Mouse (Mus musculus): ENCODE measurements around the gene Ssb.

Ssb gene

DNA sequence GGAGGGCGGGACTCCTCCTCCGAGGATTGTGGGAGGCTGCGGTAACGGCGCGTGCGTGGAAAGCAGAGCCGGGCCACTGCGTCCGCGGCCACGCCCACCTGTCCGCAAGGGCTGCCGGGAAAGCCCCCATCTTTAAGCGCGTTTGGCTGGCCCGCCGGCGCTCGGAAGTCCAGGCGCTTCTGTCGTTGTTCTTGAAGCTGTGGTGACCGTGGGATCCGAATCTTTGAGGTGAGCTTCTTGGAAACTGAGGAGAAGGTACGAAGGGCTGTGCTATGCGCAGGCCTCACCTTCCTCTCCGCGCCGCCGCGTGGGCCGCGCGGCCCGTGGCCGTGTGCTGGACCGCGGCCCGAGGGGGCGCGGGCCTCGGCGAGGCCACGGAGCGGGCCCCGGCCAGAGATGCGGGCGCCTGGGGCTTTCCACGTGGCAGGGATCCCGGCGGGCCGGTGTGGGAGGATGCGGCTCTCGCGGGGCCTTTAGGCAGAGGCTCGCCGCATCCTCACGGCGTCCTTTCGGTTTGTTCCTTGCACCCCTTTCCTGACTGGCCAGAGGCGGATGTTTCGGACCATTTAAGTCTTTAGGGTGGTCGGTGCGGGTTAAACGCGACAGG lies at the start of gene Ssb:
TSS of gene Ssb (plus strand) at position 78 of the 607 bp plus-strand sequence.
- DNase-seq (ENCODE audit: low spot score) = peak; percentile 88

DNA sequence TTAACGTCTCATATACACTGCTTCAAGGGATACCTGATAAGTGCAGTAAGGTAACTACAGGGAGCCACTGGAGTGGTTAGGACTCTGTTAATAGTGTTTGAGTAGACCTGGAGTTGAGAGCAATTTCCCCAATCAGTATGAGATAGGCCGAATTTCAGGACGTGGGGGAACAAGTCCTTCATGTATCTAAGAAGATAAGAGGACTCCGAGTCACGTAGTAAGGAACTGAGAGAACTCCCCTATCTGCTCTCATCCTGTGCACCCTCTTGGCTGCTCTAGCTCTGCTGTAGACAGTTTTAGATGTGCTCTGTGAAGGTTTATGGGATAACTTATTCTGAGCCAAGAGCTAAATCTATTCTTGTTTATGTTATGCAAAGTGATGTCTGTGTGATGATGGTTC lies 44.8 kb upstream of the Ssb start:
- DNase-seq (ENCODE audit: low spot score) = no peak

DNA sequence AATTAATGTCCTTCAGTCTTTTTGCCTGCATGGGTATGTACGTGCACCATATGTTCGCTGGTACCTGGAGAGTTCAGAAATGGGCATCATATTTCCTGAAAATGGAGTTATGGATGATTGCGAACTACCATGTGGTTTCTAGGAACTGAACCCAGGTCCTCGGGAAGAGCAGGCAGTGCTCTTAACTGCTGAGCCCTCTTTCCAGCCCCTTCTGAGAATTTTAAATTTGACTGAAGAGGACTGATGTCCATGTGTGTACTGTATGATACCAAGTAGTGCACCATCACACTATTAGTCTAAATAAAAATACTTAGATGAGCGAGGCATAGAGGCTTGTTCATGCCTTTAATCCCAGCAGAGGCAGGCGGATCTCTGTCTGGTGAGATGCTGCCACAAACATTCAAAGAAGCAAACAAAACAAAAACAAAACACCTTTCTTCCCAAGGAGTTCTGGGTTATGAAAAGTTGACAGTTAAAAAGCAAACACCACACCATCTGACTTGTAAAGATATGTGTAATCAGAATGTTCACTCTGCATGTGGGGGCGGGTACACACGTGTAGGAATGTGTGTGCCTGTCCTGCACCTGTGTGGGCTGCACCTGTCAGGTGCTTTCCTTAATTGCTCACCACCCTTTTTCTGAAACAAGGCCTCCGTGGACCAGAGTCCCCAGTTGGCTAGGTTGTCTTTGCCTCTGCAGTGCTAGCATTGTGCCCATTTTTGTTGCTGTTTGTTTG lies 42.8 kb upstream of the Ssb start:
- no peak for DNase-seq (ENCODE audit: low spot score)

DNA sequence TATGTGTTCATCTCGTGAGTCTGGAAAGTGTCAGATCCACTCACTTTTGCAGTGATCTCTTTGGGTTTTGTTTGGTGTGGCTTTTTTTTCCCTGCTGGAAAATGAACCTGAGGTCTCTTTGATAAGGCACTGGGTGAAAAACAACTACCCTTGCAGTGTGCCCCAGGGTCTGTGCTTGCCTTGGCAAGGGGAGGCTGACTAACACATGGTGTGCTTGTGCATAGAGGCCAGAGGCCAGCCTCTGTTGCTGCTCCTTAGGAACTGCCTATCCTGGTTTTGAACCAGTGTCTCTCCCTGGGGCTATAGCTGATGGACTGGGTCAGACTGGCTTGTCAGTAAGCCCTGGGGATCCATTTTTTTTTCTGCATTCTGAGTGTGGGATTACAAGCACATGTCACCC lies 41.2 kb upstream of the Ssb start:
- no peak for DNase-seq (ENCODE audit: low spot score)

DNA sequence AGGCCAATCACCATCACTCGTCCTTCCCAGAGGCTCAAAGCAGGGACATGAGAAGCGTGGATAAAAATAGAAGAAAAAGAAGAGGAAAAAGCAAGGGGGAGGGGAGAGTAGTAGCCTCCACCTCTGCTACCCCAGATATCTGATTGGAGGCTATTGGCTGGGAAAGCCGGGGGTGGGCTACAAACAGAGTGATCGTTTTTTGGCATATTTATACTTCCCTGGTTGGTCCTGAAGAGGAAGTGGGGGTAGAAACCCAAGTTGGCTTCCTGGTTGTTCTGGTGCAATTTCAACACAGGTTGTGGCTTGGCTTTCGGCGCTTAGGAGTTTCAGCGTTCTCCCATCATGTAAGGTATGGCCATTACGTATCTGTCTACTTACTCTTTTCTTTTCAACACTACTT lies 39.7 kb upstream of the Ssb start, which contains the start of gene Klhl23:
TSS of gene Klhl23 (plus strand) at position 234 of the 400 bp plus-strand sequence.
- peak; percentile 15 for DNase-seq (ENCODE audit: low spot score)

DNA sequence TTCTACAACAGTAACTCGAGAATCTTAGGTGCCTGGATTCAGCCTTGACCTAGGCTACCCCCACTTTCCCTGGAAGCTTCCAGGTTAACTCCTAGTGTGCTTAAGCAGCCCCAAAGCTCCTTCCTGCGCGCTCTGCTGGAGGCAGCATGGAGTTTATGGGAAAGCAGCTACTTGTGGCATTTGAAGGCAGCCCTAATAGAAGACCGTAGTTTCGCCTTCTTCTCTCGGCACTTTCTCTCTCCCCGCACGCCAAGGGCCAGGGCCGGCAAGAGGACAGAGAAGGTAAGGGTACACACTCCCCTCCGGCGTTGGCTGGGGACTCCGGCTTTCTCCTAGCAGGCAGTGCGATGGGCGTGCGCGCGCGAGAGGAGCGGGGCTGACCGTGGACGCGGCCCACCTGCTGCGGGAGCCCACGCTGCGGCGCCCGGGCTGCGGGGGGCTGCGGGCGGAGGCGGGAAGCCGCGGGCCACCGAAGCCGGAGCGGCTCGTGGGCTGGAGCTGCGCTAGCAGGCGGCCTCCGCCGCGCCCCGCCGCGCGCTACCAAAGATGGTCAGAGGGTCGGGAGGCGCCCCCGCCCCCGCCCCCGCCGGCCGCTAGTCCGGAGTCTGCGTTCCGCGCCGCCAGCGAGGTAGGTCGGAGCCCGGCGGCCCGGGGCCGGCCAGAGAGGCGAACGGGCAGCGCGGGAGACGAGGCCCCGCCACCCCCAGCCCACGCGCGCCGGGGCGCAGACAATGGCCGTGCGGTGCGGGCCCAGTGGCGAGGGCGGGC lies 38.8 kb upstream of the Ssb start:
- peak; percentile 34 for DNase-seq (ENCODE audit: low spot score)

DNA sequence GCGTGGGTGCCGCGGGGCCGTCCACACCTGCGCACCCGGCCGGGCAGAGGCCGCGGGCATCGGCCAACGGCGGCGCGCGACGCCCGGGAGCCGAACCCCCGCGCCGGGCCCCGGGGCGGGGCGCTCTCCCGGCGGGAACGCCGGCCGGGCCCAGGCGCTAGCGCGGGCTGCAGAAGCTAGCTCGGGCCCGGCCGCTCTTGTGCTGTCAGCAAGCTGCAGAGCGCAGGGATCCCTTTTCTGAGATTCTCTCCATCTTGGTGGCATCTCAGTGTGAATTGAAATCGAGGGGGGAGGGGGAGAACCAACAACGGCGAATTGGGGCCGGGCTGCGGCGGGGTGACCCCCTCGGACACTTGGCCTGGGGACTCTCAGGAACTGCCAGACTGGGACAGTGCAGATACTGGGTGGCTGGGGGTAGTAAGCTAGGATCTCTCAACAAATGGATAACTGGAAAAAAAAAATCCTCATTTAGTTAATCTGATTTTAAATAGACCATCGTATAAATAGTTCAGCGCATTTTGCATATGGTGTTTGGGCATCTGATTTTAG lies 38.2 kb upstream of the Ssb start:
- DNase-seq (ENCODE audit: low spot score) = no peak

DNA sequence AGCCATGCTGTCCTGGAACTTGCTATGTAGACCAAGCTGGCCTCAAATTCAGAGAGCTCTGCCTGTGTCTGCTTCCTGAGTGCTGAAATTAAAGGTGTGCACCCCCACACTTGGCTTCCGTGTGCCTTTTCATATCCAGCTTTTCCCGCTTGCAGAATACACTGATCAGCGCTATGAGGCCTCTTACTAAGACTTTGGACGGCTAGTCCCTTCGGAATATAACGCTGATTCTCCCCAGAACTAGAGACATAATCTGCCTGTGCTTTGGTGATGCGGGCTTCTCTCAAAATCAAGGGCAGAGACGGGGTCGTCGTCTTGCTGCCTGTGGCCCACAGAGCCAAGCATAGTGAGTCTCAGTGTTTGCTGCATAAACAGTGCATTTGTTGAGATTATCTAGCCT lies 35.5 kb upstream of the Ssb start:
- no peak for DNase-seq (ENCODE audit: low spot score)

DNA sequence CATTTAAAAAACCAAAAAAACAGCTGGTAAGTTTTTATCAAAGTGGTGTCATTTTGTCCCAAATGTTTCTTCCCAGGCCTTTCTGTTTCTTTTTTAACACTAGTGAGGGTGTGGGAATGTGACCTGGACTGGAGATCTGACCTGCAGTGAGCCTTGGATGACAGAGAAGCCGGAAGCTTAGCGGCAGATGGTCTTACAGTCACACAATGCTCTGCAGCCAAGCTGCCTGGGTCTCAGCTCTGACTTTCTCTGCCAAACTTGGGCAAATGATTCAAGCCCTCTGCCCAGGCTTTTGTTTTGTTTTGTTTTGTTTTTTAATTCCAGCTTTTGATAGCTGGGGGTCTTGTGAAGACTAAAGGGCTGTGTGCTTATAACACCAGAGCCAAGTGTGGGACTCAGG lies 35.0 kb upstream of the Ssb start:
- DNase-seq (ENCODE audit: low spot score) = no peak

DNA sequence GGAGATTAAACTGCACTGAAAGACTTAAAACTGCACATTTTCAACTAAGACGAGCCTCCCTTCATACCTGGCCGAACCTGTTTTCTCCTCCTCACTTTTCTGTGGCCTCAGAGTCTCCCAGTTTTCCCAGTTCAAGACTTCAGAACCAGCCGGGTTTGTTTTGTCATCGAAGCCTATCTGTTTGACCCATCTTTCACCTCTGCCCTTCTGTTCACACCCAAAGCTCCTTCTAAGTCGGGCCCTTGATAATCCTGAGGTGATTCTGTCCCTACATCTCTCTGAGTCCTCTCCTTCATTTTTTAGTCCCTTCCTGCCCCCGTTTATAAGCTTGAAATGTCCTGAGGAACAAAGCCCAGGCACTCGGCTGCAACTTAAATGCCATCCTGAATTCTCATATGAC lies 33.3 kb upstream of the Ssb start:
- no peak for DNase-seq (ENCODE audit: low spot score)

DNA sequence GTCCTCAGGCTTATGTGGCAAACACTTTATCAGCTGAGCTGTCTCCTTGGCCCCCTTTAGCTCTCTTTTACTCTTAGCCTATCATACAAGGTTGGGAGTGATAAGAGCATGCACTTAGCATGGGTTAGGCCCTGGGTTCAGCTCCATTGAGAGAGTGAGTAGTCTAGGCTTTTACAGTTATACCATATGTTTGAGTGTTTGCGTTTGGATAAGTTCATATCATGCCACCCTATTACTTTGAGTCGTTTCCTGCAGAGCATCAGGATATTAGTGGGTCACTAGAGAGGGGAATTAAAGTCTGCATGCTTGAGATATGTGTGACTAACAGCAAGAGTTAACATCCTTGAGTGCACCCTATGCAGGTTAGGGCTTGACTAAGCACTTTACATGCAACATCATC lies 31.7 kb upstream of the Ssb start:
- DNase-seq (ENCODE audit: low spot score) = no peak

DNA sequence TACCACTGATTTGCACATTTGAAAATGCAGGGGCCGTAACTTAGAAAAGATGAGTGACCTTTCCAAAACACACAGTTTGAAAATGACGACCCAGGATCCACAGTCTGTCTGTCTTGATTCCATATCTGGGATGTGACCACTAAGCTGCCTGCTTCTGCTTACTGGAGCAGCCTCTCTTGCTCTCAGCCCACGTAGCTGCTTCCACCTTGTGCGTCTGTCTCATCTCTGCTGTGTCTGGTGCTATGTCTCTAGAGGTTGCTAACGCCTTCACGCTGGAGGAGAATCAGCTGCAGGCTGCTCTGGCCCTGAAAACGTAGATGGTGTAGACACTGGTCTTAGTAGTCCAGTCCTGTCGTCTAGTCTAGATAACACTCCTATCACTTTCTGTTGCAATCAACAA lies 31.2 kb upstream of the Ssb start:
- DNase-seq (ENCODE audit: low spot score) = no peak

DNA sequence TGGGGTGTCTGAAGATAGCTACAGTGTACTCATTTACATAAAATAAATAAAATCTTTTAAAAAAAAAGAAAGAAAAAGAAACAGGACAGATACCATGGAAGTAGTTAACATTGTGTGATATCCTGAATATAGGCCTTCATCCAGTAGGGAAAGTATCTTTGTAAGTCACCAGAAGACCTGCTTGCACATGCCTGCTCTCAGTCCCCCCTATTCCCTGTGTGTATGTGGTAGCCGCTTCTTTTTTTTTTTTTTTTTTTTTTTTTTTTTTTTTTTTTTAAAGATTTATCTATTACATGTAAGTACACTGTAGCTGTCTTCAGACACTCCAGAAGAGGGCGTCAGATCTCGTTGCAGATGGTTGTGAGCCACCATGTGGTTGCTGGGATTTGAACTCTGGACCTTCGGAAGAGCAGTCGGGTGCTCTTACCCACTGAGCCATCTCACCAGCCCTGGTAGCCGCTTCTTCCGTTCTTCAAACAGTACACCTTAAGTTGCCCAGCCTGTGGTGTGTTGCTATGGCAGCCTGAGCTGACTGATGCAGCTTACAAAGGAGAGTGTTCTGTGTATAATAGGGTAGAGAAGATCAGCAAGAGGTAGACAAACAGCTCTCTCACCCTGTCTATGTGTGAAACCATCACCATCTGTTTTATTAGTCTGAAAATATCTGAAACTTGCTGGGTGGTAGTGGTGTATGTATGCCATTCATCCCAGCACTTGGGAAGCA lies 24.0 kb upstream of the Ssb start:
- DNase-seq (ENCODE audit: low spot score) = no peak

DNA sequence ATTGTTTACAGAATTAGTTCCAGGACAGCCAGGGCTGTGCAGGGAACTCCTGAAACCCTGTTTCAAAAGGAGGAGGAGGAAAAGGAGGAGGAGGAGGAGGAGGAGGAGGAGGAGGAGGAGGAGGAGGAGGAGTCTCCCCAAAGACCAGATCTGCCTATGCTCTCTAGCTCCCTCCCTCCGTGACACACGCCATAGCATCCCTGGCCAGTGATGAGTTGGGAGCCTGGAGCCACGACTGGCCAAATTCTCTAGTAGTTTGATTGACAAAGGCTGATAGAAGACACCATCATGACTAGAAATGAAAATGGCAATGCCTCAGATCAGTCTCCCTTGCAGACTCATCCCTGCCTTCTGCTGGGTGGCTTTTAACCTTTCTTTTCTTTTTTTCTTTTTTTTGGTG lies 23.4 kb upstream of the Ssb start:
- no peak for DNase-seq (ENCODE audit: low spot score)

DNA sequence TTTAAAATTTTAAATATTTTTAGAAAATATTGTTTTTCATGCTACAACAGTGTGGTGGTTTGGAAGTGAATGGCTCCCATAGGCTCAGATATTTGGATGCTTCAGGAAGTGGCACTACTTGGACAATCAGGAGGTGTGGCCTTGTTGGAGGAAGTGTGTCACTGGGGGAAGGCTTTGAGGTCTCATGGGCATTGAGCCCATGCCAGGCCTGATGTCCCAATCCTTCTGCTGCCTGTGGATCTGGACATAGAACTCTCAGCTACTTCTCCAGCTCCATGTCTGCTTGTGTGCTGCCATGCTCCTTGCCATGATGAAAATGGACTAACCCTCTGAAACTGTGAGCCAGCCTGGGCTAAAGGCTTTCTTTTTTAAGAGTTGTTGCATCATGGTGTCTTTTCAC lies 22.7 kb upstream of the Ssb start:
- DNase-seq (ENCODE audit: low spot score) = no peak

DNA sequence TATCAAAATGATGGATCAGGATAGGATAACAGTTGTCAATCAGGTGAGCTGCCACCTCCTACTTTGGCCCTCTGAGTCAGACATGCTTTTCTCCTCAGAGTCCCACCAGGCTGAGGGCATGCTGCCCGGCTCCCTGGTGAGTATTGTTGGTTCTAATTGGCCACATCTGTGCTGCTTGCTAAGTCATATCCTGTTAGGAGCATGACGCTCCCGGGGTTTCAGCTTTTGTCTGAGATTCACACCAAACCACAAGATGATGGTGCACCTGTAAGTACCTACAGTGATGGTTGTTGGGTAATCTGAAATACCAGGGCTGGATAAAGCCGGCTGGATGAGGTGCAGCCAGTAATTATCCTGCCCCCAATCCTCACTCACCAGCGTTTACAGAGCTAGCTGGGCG lies 21.1 kb upstream of the Ssb start:
- no peak for DNase-seq (ENCODE audit: low spot score)

DNA sequence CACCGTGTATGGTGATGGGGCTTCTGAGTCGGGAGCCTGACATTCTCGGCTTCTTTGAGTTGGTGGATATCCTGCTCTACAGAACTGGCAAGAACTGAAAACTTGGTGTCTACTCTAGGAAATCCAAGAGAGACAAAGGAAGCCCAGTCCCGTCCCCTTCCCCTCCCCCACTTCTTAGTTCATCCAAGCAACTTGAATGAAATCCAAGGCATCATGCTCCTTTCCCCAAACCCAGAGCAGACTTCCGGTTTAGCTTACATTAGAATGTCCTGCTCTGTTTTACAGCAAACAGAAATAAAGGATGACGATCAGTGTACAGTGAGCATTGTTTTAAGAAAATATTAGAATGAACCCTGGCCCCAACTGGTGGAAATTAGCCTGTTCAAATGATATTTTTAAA lies 12.1 kb upstream of the Ssb start:
- DNase-seq (ENCODE audit: low spot score) = no peak

DNA sequence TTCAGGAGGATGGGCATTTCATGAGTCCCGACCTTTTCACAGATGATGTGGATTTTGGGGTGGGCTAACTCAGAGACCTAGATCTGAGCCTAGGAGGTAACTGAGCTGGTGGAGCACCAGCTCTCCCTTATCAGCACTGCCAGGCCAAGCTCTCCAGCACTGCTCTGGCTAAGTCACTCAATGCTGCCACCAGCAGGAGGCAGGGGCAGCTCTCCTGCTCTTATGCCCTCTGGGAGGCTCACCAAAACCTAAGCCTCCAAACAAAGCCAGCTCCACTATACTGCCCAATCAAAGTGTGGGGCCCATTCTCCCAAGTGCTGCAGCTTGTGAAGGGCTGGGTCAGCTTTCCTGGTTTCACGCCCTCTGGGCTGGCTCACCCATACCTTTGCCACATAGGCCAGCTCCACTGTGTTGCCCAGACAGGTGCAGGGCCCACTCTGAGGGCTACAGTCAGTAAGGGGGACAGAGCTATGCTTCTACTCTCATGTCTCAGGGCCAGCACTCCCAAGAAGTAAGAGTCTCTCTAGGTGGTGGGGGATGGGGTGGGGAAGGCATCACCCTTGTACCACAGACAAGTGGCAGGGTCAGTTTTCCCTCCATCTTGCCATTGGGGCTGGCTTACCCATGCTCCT lies 9.8 kb upstream of the Ssb start:
- no peak for DNase-seq (ENCODE audit: low spot score)

DNA sequence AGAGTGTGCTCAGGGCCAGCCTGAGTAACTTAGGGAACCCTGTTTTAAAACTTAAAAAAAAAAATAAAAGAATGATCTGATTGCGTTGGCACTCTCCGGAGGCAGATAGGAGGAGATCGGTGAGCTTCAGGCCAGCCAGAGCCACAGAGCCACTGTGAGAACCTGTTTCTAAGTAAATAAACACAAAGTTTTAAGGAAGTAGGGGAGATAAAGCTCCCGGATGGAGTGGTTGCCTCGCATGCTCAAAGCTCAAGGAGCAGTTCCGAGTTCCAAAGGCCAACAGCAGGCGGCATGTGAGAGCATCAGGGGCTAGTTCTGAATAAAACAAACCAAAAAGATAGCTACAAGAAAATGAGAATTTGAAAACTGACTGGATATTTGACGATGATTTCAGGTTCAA lies 5.0 kb upstream of the Ssb start:
- DNase-seq (ENCODE audit: low spot score) = no peak

DNA sequence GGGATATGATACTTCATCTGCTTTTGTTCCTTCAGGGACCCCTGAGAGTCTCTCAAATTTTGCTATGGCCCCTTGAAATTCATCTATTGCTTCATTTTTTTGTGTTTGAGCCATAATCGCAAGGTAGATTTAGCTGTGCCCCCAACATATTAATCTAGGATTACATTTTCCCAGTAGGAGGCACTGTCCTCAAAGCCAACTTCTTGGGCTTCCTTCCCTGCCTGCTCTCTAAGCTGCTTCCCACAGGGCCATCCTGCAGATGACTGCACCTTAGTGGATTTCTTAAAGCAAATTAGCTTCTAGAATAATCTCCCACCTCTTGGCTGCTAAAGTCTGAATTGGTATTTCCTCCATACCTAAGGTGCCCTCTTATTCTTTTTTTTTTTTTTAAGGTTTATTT lies 3.5 kb upstream of the Ssb start:
- DNase-seq (ENCODE audit: low spot score) = no peak

DNA sequence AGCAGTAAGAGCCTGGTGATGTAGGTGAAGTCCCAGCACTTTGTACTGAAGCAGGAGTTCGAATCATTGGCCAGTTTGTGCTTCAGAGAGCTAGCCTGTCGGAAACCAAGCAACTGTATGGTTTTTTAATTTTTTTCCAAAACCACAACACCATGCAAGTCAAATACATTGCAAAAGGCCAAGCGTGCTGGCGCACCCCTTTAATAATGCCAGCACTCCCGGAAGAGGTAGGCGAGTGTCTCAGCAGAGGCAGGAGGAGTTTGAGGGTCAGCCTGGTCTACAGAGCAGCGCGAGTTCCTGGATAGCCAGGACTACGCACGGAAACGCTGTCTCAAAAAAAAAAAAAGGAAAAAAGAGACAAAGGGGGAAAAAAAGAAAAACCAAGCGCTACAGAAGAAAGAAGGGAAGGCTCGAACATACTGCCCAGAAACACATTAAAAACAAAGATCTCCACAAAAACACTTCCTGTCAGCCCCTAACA lies 350 bp upstream of the Ssb start:
- DNase-seq (ENCODE audit: low spot score) = no peak

Measured in ovary, adult 18-20 months (tissue).